Mouse (Mus musculus): ENCODE results near the gene Wasl.

The Wasl gene

GRCm38 (mm10) chr6:24642960-24643359 lies 21.8 kb downstream of the Wasl start:
- DNase-seq, result no peak

- no peak for DNase-seq
These were observed 22.6 kb downstream of the Wasl start for GRCm38 (mm10) chr6:24642161-24642560.

- DNase-seq, result no peak
These were observed 23.5 kb downstream of the Wasl start for GRCm38 (mm10) chr6:24641286-24641685.

- DNase-seq, result no peak
These were observed 29.0 kb downstream of the Wasl start for GRCm38 (mm10) chr6:24635814-24636213.

- no peak for DNase-seq
These were observed 30.7 kb downstream of the Wasl start for GRCm38 (mm10) chr6:24634065-24634464.

- DNase-seq, result no peak
These were observed 32.7 kb downstream of the Wasl start for GRCm38 (mm10) chr6:24632061-24632460.

- no peak for DNase-seq
These were observed 36.3 kb downstream of the Wasl start for GRCm38 (mm10) chr6:24628499-24628898.

- DNase-seq, result no peak
These were observed 37.2 kb downstream of the Wasl start for GRCm38 (mm10) chr6:24627586-24628030.

GRCm38 (mm10) chr6:24622098-24622497 lies 42.7 kb downstream of the Wasl start:
- no peak for DNase-seq

- DNase-seq, result no peak
These were observed 43.9 kb downstream of the Wasl start for GRCm38 (mm10) chr6:24620936-24621335.

GRCm38 (mm10) chr6:24619285-24620045 lies 45.3 kb downstream of the Wasl start:
- DNase-seq, result no peak

GRCm38 (mm10) chr6:24616746-24617145 lies 48.1 kb downstream of the Wasl start:
- no peak for DNase-seq

- DNase-seq, result no peak
These were observed 50.9 kb downstream of the Wasl start for GRCm38 (mm10) chr6:24613918-24614317.

- DNase-seq, result no peak
These were observed 51.5 kb downstream of the Wasl start for GRCm38 (mm10) chr6:24613346-24613745.

GRCm38 (mm10) chr6:24612074-24612755 lies 52.6 kb downstream of the Wasl start:
- DNase-seq, result no peak

GRCm38 (mm10) chr6:24610358-24610757 lies 54.5 kb downstream of the Wasl start:
- DNase-seq, result no peak

GRCm38 (mm10) chr6:24609531-24609930 lies 55.3 kb downstream of the Wasl start:
- no peak for DNase-seq

- no peak for DNase-seq
These were observed 56.1 kb downstream of the Wasl start for GRCm38 (mm10) chr6:24608682-24609081.

- no peak for DNase-seq
These were observed 56.7 kb downstream of the Wasl start for GRCm38 (mm10) chr6:24608129-24608528.

GRCm38 (mm10) chr6:24607531-24607930 lies 57.3 kb downstream of the Wasl start:
- no peak for DNase-seq

- DNase-seq, result no peak
These were observed 58.3 kb downstream of the Wasl start for GRCm38 (mm10) chr6:24606512-24606911.

GRCm38 (mm10) chr6:24605631-24606030 lies 59.2 kb downstream of the Wasl start:
- DNase-seq, result no peak

GRCm38 (mm10) chr6:24604289-24604688 lies 60.5 kb downstream of the Wasl start:
- DNase-seq, result no peak

GRCm38 (mm10) chr6:24602993-24603392 lies 61.8 kb downstream of the Wasl start:
- DNase-seq, result no peak
